Mouse (Mus musculus) liver, embryonic 14.5 days (tissue): ENCODE data around the gene Nop9. TPM values are rescaled to one million over a fixed set of nuclear protein-coding genes. Genes with fewer than 3 reads are reported as not detected.

Source experiments
- ATAC-seq: fragments of 200-750 bp; cut with Nextera tagmentation; 2 replicates; pipeline ENCODE4 v1.8.0; 2017; ENCODE audit warnings: moderate number of reproducible peaks, mild to moderate bottlenecking, moderate library complexity; ENCODE audit not compliant: insufficient read depth
- DNase-seq, 3 experiments: peaks; one replicate each; pipeline ENCODE4 v3.0.0-alpha.2; 2012 to 2013; ENCODE audit warnings: low read depth in 3 of 3, low spot score in 3 of 3
- H3K27ac ChIP-seq: fragments of 300-500 bp; sonication (generic); 2 replicates; pipeline ENCODE4 v1.5.1; 2014; ENCODE audit warnings: moderate library complexity, mild to moderate bottlenecking, control low read depth, inconsistent platforms
- H3K27me3 ChIP-seq: fragments of 300-500 bp; sonication (generic); 2 replicates; pipeline ENCODE4 v1.6.1; 2014; ENCODE audit warnings: mild to moderate bottlenecking, low read length, moderate library complexity; ENCODE audit not compliant: control insufficient read depth, insufficient read depth
- H3K36me3 ChIP-seq: fragments of 300-500 bp; sonication (generic); replicated peaks from 2 replicates; pipeline ENCODE4 v1.6.1; 2014; ENCODE audit warnings: low read depth; ENCODE audit not compliant: control insufficient read depth, insufficient read depth
- H3K4me1 ChIP-seq, 2 experiments: fragments of 200-500 bp in 1 of 2; fragments of 300-500 bp in 1 of 2; sonication (generic) in 1 of 2; replicated peaks; 2 replicates each; pipeline ENCODE4 v1.6.1; 2012 to 2014; ENCODE audit warnings: antibody characterized with exemption in 1 of 2, inconsistent platforms in 1 of 2, low read length in 1 of 2; ENCODE audit not compliant: control insufficient read depth in 2 of 2, insufficient read depth in 2 of 2
- H3K4me2 ChIP-seq: fragments of 300-500 bp; sonication (generic); 2 replicates; pipeline ENCODE4 v1.6.1; 2014; ENCODE audit warnings: low read depth, mild to moderate bottlenecking, control low read depth, moderate library complexity
- H3K4me3 ChIP-seq, 2 experiments: fragments of 200-500 bp in 1 of 2; fragments of 300-500 bp in 1 of 2; sonication (generic) in 1 of 2; 2 replicates each; pipeline ENCODE4 v1.5.1; 2012 to 2014; ENCODE audit warnings: low read depth in 2 of 2, low read length in 2 of 2, mild to moderate bottlenecking in 2 of 2, control low read depth in 1 of 2, inconsistent platforms in 1 of 2, moderate library complexity in 1 of 2; ENCODE audit not compliant: insufficient read depth in 1 of 2
- H3K9ac ChIP-seq: fragments of 300-500 bp; sonication (generic); replicated peaks from 2 replicates; pipeline ENCODE4 v1.6.1; 2014; ENCODE audit warnings: mild to moderate bottlenecking, control low read depth, moderate library complexity
- H3K9me3 ChIP-seq: fragments of 300-500 bp; sonication (generic); 2 replicates; pipeline ENCODE4 v1.6.1; 2016; ENCODE audit warnings: low read length, mixed read lengths; ENCODE audit not compliant: control insufficient read depth
- CTCF ChIP-seq: IDR thresholded peaks from 2 replicates; pipeline ENCODE4 v1.5.1; 2016; ENCODE audit warnings: antibody characterized with exemption, low read depth, control low read depth
- EP300 ChIP-seq: IDR thresholded peaks from 2 replicates; pipeline ENCODE4 v1.6.1; 2016; ENCODE audit warnings: antibody characterized with exemption, low read depth
- WGBS: fragments of 180-500 bp; shearing (Covaris S2); extraction: QIAGEN DNeasy Blood & Tissue Kit; methylation state at CpG from one replicate; pipeline ENCODE4 v1.1.7; 2014; ENCODE audit not compliant: insufficient replicate concordance; 5-methylcytosine and 5-hydroxymethylcytosine counted together
- polyA plus RNA-seq, 2 experiments: library from polyadenylated mRNA; depleted of rRNA in 1 of 2; stranded (reverse) in 1 of 2; unstranded in 1 of 2; fragments of >200 nt; fragmentation: Nextera tagmentation in 1 of 2; extraction: Ambion mirVana in 1 of 2; gene quantifications; 2 replicates each; pipeline versions ENCODE4 v1.2.1 to v1.2.3; 2012 to 2014

Nop9 gene
- polyA plus RNA-seq, 2 experiments, result 13.2 to 20.8 TPM

GRCm38 (mm10) chr14:55714893-55715292, 30.6 kb upstream of the Nop9 start:
- H3K27ac ChIP-seq, result no peak overlapping the region
- WGBS, result 34% methylated on average over 6 of the region's 6 CpGs
- ATAC-seq, result no peak

GRCm38 (mm10) chr14:55716271-55716670, 29.2 kb upstream of the Nop9 start:
- Histone ChIP-seq H3K27me3 (no peaks in the 10 kb centered on the region), H3K27ac (no peak overlapping the region), H3K36me3 (no peaks in the 10 kb centered on the region), H3K9ac (no peak overlapping the region), H3K4me3 (no peak overlapping the region), H3K4me2 (no peak overlapping the region), H3K4me1 (peaks cover under 1 to 4% of the 10 kb centered on the region in 2 experiments; a peak in 2 of 4 replicates), H3K9me3 (no peaks in the 10 kb centered on the region)
- ATAC-seq (no peak), DNase-seq (no peak)
- 83% methylated on average over 6 of the region's 6 CpGs for WGBS
- TF ChIP-seq EP300, result no peak
- no peak for TF ChIP-seq CTCF

More at GRCm38 (mm10) chr14:55714893-55715292, 30.6 kb upstream of the Nop9 start:
- no peak for TF ChIP-seq CTCF
- TF ChIP-seq EP300, result no peak
- H3K9me3 ChIP-seq, result no peaks in the 10 kb centered on the region
- H3K4me1 ChIP-seq, result 0 out of 4 replicates have a peak, but pooled peaks cover 0 to 4% of the 10 kb centered on the region in 2 experiments
- no peaks in the 10 kb centered on the region for H3K27me3 ChIP-seq
- H3K4me2 ChIP-seq, result no peak overlapping the region
- no peak for DNase-seq
- H3K9ac ChIP-seq, result no peak overlapping the region
- no peaks in the 10 kb centered on the region for H3K36me3 ChIP-seq
- H3K4me3 ChIP-seq, result no peak overlapping the region

- Histone ChIP-seq H3K4me2 (no peak overlapping the region), H3K9me3 (no peaks in the 10 kb centered on the region), H3K4me1 (peaks cover 2 to 4% of the 10 kb centered on the region in 2 experiments; a peak in 2 of 4 replicates), H3K27me3 (no peaks in the 10 kb centered on the region), H3K36me3 (no peaks in the 10 kb centered on the region), H3K9ac (no peak overlapping the region), H3K27ac (no peak overlapping the region), H3K4me3 (no peak overlapping the region)
- 64% methylated on average over 8 of the region's 8 CpGs for WGBS
- TF ChIP-seq EP300, result no peak
- no peak for TF ChIP-seq CTCF
- no peak for ATAC-seq
- no peak for DNase-seq
These were observed 28.6 kb upstream of the Nop9 start for GRCm38 (mm10) chr14:55716884-55717283.

- H3K4me1 ChIP-seq, result peaks cover 19 to 21% of the 10 kb centered on the region in 2 experiments; a peak in 3 of 4 replicates
- H3K4me3 ChIP-seq, result no peak overlapping the region
- whole genome bisulfite sequencing, result 74% methylated on average over 6 of the region's 6 CpGs
- DNase-seq (no peak), ATAC-seq (no peak)
- no peaks in the 10 kb centered on the region for H3K27me3 ChIP-seq
- no peak overlapping the region for H3K4me2 ChIP-seq
- no peaks in the 10 kb centered on the region for H3K36me3 ChIP-seq
- H3K27ac ChIP-seq, result no peak overlapping the region
- no peak overlapping the region for H3K9ac ChIP-seq
- H3K9me3 ChIP-seq, result no peaks in the 10 kb centered on the region
- TF ChIP-seq CTCF, result no peak
- no peak for TF ChIP-seq EP300
These were observed 25.8 kb upstream of the Nop9 start for GRCm38 (mm10) chr14:55719737-55720136.

GRCm38 (mm10) chr14:55720666-55721065, 24.8 kb upstream of the Nop9 start:
- Histone ChIP-seq H3K36me3 (no peaks in the 10 kb centered on the region), H3K9ac (no peak overlapping the region), H3K27ac (no peak overlapping the region), H3K9me3 (no peaks in the 10 kb centered on the region), H3K27me3 (no peaks in the 10 kb centered on the region), H3K4me3 (no peak overlapping the region; a peak in 1 of 4 replicates), H3K4me2 (peak overlapping the region; percentile 82; the same call in 1 of the 2 replicates), H3K4me1 (peaks cover 20 to 21% of the 10 kb centered on the region in 2 experiments; a peak in 3 of 4 replicates)
- TF ChIP-seq EP300, result no peak
- no peak for TF ChIP-seq CTCF
- ATAC-seq, result no peak
- WGBS, result 90% methylated on average over 12 of the region's 12 CpGs
- DNase-seq, result no peak
